In genomic region chr14:62258978-62259536, GRCm38 (mm10) we compare ENCODE assay signal across 9 mouse cellular contexts. TPM values are rescaled to one million over a fixed set of nuclear protein-coding genes. Genes with fewer than 3 reads are reported as not detected.
DNase-seq lines count a peak whose midpoint lies in the region; ATAC-seq and TF ChIP-seq lines count a peak whose summit lies in the region.
"Had no signal": no experiment of that assay in that cellular context is flagged by ENCODE, and none has a peak within 500 bp of the region (broad histone marks: within the 10 kb centered on the region; RNA-seq: fewer than 3 reads in every experiment).

No protein-coding gene starts in this region.

- H3K27ac ChIP-seq in kidney, embryonic 15.5 days = peak overlapping the region; percentile 32
- no peak overlapping the region for H3K27ac ChIP-seq in kidney, embryonic 14.5 days (ENCODE audit: low read depth, low read length)
- H3K27ac ChIP-seq in hindbrain, embryonic 12.5 days = no peak overlapping the region
- no peak overlapping the region for H3K27ac ChIP-seq in hindbrain, embryonic 10.5 days

- peak; percentile 14 for DNase-seq in gastrocnemius, postnatal 10 days
- peak; percentile 40 to 41 for DNase-seq in heart, postnatal 10 days
- DNase-seq in urinary bladder, postnatal 25 days (ENCODE audit: low spot score) = no peak
- DNase-seq in hindbrain, embryonic 10.5 days (ENCODE audit: low spot score) = no peak

- peaks cover 10% of the 10 kb centered on the region for H3K4me1 ChIP-seq in kidney, embryonic 15.5 days
- peaks cover 7% of the 10 kb centered on the region; the same call in 1 of the 2 replicates for H3K4me1 ChIP-seq in kidney, embryonic 14.5 days (ENCODE audit: control insufficient read depth, insufficient read depth, low read length)
- peaks cover 3% of the 10 kb centered on the region; the same call in 1 of the 2 replicates for H3K4me1 ChIP-seq in hindbrain, embryonic 12.5 days
- peaks cover 9% of the 10 kb centered on the region for H3K4me1 ChIP-seq in hindbrain, embryonic 10.5 days (replicated peaks)

- no peaks in the 10 kb centered on the region for H3K27me3 ChIP-seq in kidney, embryonic 15.5 days
- no peaks in the 10 kb centered on the region for H3K27me3 ChIP-seq in kidney, embryonic 14.5 days (ENCODE audit: control insufficient read depth, insufficient read depth, low read length)
- no peaks in the 10 kb centered on the region for H3K27me3 ChIP-seq in myocyte (ENCODE audit: control insufficient read depth, insufficient read depth, insufficient read length)
- H3K27me3 ChIP-seq in hindbrain, embryonic 12.5 days = no peaks in the 10 kb centered on the region
- H3K27me3 ChIP-seq in hindbrain, embryonic 10.5 days (ENCODE audit: insufficient read depth, poor library complexity, severe bottlenecking) = no peaks in the 10 kb centered on the region

- no peaks in the 10 kb centered on the region for H3K9me3 ChIP-seq in kidney, embryonic 15.5 days (replicated peaks)
- H3K9me3 ChIP-seq in kidney, embryonic 14.5 days (ENCODE audit: control insufficient read depth, low read length) = no peaks in the 10 kb centered on the region
- H3K9me3 ChIP-seq in hindbrain, embryonic 12.5 days (replicated peaks) = no peaks in the 10 kb centered on the region
- no peaks in the 10 kb centered on the region for H3K9me3 ChIP-seq in hindbrain, embryonic 10.5 days

- H3K36me3 ChIP-seq in kidney, embryonic 15.5 days = no peaks in the 10 kb centered on the region
- H3K36me3 ChIP-seq in kidney, embryonic 14.5 days (ENCODE audit: control insufficient read depth, insufficient read depth, low read length) = no peaks in the 10 kb centered on the region
- H3K36me3 ChIP-seq in myocyte (ENCODE audit: control insufficient read depth, insufficient read depth) = no peaks in the 10 kb centered on the region
- H3K36me3 ChIP-seq in hindbrain, embryonic 12.5 days = no peaks in the 10 kb centered on the region
- H3K36me3 ChIP-seq in hindbrain, embryonic 10.5 days = no peaks in the 10 kb centered on the region

- H3K79me2 ChIP-seq in myocyte (ENCODE audit: control insufficient read depth, insufficient read depth) = no peaks in the 10 kb centered on the region

- TF ChIP-seq POLR2A in myocyte (IDR thresholded peaks at IDR 0.05; ENCODE audit: insufficient read length, low read depth) = no peak

- no peak overlapping the region for H3K4me3 ChIP-seq in kidney, embryonic 15.5 days (replicated peaks)
- no peak overlapping the region for H3K4me3 ChIP-seq in kidney, embryonic 14.5 days (ENCODE audit: low read length)
- H3K4me3 ChIP-seq in myocyte = no peak overlapping the region
- H3K4me3 ChIP-seq in hindbrain, embryonic 12.5 days = no peak overlapping the region
- H3K4me3 ChIP-seq in hindbrain, embryonic 10.5 days = no peak overlapping the region

- H3K4me2 ChIP-seq in kidney, embryonic 15.5 days = peak overlapping the region; percentile 21; the same call in 1 of the 2 replicates
- no peak overlapping the region for H3K4me2 ChIP-seq in kidney, embryonic 14.5 days (replicated peaks; ENCODE audit: low read depth, low read length)
- H3K4me2 ChIP-seq in myocyte (ENCODE audit: low read depth) = no peak overlapping the region
- no peak overlapping the region for H3K4me2 ChIP-seq in hindbrain, embryonic 12.5 days (replicated peaks)

- 31% methylated on average over 10 of the region's 10 CpGs for WGBS in kidney, embryonic 15.5 days
- WGBS in kidney, embryonic 14.5 days = 33% methylated on average over 10 of the region's 10 CpGs
- WGBS in hindbrain, embryonic 12.5 days = 58% methylated on average over 10 of the region's 10 CpGs
- WGBS in hindbrain, embryonic 10.5 days = 61% methylated on average over 10 of the region's 10 CpGs

- H3ac ChIP-seq in myocyte (ENCODE audit: control insufficient read depth, insufficient read length) = no peak overlapping the region

- ATAC-seq in kidney, embryonic 15.5 days (replicated peaks; ENCODE audit: low FRiP score) = 0 out of 2 replicates have a peak, but pooled peaks have one; percentile 33
- ATAC-seq in kidney, embryonic 14.5 days (ENCODE audit: low FRiP score, low TSS enrichment) = no peak
- no peak for ATAC-seq in hindbrain, embryonic 12.5 days (ENCODE audit: low FRiP score)

- intact Hi-C loops in heart, postnatal 10 days (cut with DNase I) = no loop called here

- no peak overlapping the region for H3K9ac ChIP-seq in kidney, embryonic 15.5 days
- H3K9ac ChIP-seq in kidney, embryonic 14.5 days (ENCODE audit: low read depth, low read length) = no peak overlapping the region
- no peak overlapping the region for H3K9ac ChIP-seq in hindbrain, embryonic 12.5 days

TF ChIP-seq in myocyte, 11 proteins besides CTCF, POLR2A, EP300 and RAD21:
- TF ChIP-seq MAX (IDR thresholded peaks at IDR 0.05; ENCODE audit: low read depth) = no peak
- TF ChIP-seq TCF3 (IDR thresholded peaks at IDR 0.05; ENCODE audit: insufficient read length, low read depth) = peak; percentile 33
- no peak for TF ChIP-seq POLR2AphosphoS2 (IDR thresholded peaks at IDR 0.05; ENCODE audit: insufficient read length, low read depth)
- no peak for TF ChIP-seq SRF (IDR thresholded peaks at IDR 0.05; ENCODE audit: control insufficient read depth, insufficient read length, low read depth)
- peak; percentile 7 to 68 (median 45) for TF ChIP-seq MYOG (IDR thresholded peaks at IDR 0.05; ENCODE audit: control insufficient read depth in 1 of 3, insufficient read depth in 1 of 3, insufficient read length in 2 of 3, low read depth in 2 of 3)
- no peak for TF ChIP-seq USF1 (IDR thresholded peaks at IDR 0.05; ENCODE audit: low read depth)
- TF ChIP-seq MYOD1 (IDR thresholded peaks at IDR 0.05; ENCODE audit: control insufficient read depth in 1 of 3, insufficient read length in 2 of 3, low read depth in 2 of 3) = peak in 2 of 3 experiments; percentile 53 to 79
- TF ChIP-seq CEBPB (IDR thresholded peaks at IDR 0.05; ENCODE audit: insufficient read depth, poor library complexity, severe bottlenecking) = no peak
- no peak for TF ChIP-seq E2F4 (IDR thresholded peaks at IDR 0.05; ENCODE audit: insufficient read depth)
- TF ChIP-seq TCF12 (IDR thresholded peaks at IDR 0.05; ENCODE audit: insufficient read depth, poor library complexity, severe bottlenecking) = no peak
- no peak for TF ChIP-seq REST (IDR thresholded peaks at IDR 0.05; ENCODE audit: insufficient read depth, insufficient read length)

RNA-seq across cellular contexts. Expression of gene Rnaseh2b, which starts 33.3 kb away (rescaled TPM):
- 53.6 and 56.5 TPM in 2 replicates for polyA plus RNA-seq in kidney, embryonic 15.5 days (2015; fragmentation: Nextera tagmentation; extraction: Ambion mirVana)
- polyA plus RNA-seq in kidney, embryonic 14.5 days (2014; fragmentation: Nextera tagmentation; extraction: Ambion mirVana) = 69.3 and 82.5 TPM in 2 replicates
- total RNA-seq in gastrocnemius, postnatal 10 days (2021) = 10 to 100 TPM in 1 of 2 experiments, 1 to 10 TPM in 1; 8.8 to 11.7 TPM
- total RNA-seq in heart, postnatal 10 days (2021) = 10 to 100 TPM; 21.1 to 26.8 TPM
- 7.4 TPM for polyA plus RNA-seq in myocyte (2012; fragmentation: generic; extraction: Trizol)
- polyA plus RNA-seq in hindbrain, embryonic 12.5 days (2016; fragmentation: Nextera tagmentation; extraction: Ambion mirVana) = 37.4 and 43.9 TPM in 2 replicates
- polyA plus RNA-seq in hindbrain, embryonic 10.5 days (2016; fragmentation: Nextera tagmentation; extraction: Ambion mirVana) = 60.7 TPM in 2 replicates

RNA-seq across cellular contexts. Expression of gene Dleu7, which starts 33.8 kb away (rescaled TPM):
- 4.2 and 4.8 TPM in 2 replicates for polyA plus RNA-seq in kidney, embryonic 15.5 days (2015; fragmentation: Nextera tagmentation; extraction: Ambion mirVana)
- polyA plus RNA-seq in kidney, embryonic 14.5 days (2014; fragmentation: Nextera tagmentation; extraction: Ambion mirVana) = 4.8 and 5.7 TPM in 2 replicates
- under 1 TPM; 0.31 to 0.45 TPM for total RNA-seq in gastrocnemius, postnatal 10 days (2021)
- under 1 TPM in 1 of 2 experiments, not detected in 1; 0.17 TPM for total RNA-seq in heart, postnatal 10 days (2021)
- 0.25 TPM for polyA plus RNA-seq in myocyte (2012; fragmentation: generic; extraction: Trizol)
- 1.6 and 2.5 TPM in 2 replicates for polyA plus RNA-seq in hindbrain, embryonic 12.5 days (2016; fragmentation: Nextera tagmentation; extraction: Ambion mirVana)
- polyA plus RNA-seq in hindbrain, embryonic 10.5 days (2016; fragmentation: Nextera tagmentation; extraction: Ambion mirVana) = 1.8 and 1.9 TPM in 2 replicates
- total RNA-seq: granulocyte monocyte progenitor cell, adult 5-6 weeks had no signal

Comparison
In these comparisons a context has a peak if more than half of its experiments do, and no peak if none do; other contexts are left out.
1. DNase-seq: peak in gastrocnemius, postnatal 10 days (single experiment) and heart, postnatal 10 days (2 of 2); none in urinary bladder, postnatal 25 days (single experiment) and hindbrain, embryonic 10.5 days (single experiment).